Mouse (Mus musculus) inflammation-experienced regulatory T-cells, adult 6 months (primary cell): ENCODE results near the gene Ttc33. TPM values are rescaled to one million over a fixed set of nuclear protein-coding genes. Genes with fewer than 3 reads are reported as not detected.
"Not testable (repeated sequence)": the region's sequence is repeated elsewhere in the genome, so short reads cannot be mapped to it uniquely, and the experiment has no call there.

ENCODE experiments used
- ATAC-seq: one replicate; pipeline ENCODE4 v1.8.0; 2017
- polyA plus RNA-seq, 3 experiments: library from polyadenylated mRNA; unstranded; fragments of 100-300 nt; shearing (Covaris generic); gene quantifications; one replicate each; pipeline ENCODE4 v1.2.1; 2017

Ttc33 gene
- polyA plus RNA-seq, 3 experiments from 2014 or later = 58.5 to 62.4 (median 61.3) TPM

- no peak for ATAC-seq
Measured at GRCm38 (mm10) chr15:5186293-5186675, 959 bp downstream of the Ttc33 start.

DNA sequence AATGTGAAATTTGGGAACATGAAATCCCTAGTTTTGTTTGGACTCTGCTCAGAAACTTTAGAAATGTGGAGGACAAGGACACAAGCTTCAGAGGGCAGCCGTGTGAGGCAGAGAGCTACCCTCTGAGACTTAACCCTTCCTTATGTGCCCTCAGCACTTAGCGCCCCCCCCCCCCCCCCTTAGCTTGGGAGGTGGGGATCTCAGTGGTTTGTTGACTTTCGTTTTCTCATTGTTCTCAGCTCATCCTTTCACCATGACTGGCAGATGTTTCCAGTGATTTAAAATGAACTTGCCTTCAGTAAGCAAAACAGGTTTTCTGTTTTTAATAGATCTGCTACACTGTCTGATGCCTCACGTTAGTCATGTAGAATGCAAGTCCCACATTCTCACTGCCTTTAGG is 1.8 kb downstream of the Ttc33 start:
- no peak for ATAC-seq

- no peak for ATAC-seq
Measured at GRCm38 (mm10) chr15:5188029-5188428, 2.7 kb downstream of the Ttc33 start.

- no peak for ATAC-seq
Measured at GRCm38 (mm10) chr15:5189504-5190093, 4.3 kb downstream of the Ttc33 start.

- ATAC-seq = peak; percentile 50
Measured at GRCm38 (mm10) chr15:5193833-5194232, 8.5 kb downstream of the Ttc33 start.

DNA sequence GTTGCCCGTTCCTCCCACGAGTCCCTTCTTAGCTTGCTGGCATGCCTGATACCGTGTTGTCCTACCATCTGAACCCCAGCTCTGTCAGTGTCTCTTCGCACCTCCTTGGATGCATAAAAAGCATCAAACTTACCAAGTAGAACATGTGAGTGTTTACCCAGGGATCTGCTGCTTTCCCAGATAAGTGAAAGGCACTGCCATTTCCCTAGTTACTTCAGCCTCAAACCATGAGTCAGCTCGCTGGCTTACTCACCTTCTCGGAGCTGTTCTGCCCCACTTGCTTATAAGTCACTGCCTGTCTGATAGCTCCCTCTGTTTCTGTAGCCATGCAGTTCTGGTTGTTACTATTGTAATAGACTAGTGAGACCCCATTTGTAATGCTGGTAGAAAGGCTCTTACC is 9.1 kb downstream of the Ttc33 start:
- no peak for ATAC-seq

- no peak for ATAC-seq
Measured at GRCm38 (mm10) chr15:5194931-5195330, 9.6 kb downstream of the Ttc33 start.

DNA sequence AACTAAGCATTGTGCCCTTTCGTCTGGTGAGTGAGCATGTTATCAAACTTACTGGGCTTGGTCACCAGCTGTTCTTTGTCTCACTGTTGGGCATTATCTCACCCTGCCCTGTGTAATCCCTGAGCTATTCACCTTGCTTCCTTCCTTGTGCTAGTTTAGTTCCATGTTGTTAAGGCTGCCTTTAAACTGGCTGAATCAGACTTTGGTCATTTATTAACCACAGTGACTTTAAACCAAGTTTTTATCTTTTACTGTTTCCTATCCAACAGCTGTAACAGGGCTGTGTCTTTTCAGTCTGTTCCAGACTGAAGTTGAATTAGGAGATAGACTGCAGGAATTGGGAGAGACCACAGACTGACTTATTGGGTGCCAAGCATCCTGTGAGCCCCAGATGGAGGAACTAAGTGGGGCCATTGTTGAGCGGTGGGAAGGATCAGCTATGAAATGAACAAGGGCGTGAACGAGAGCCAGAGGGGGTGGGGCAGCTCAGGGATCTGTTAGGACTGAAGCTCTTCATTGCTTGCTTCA is 10.7 kb downstream of the Ttc33 start:
- ATAC-seq = no peak

GRCm38 (mm10) chr15:5196691-5197090 is 11.4 kb downstream of the Ttc33 start:
- no peak for ATAC-seq

GRCm38 (mm10) chr15:5205222-5205621 is 19.9 kb downstream of the Ttc33 start:
- ATAC-seq = no peak

GRCm38 (mm10) chr15:5209116-5209515 is 23.8 kb downstream of the Ttc33 start:
- ATAC-seq = no peak

DNA sequence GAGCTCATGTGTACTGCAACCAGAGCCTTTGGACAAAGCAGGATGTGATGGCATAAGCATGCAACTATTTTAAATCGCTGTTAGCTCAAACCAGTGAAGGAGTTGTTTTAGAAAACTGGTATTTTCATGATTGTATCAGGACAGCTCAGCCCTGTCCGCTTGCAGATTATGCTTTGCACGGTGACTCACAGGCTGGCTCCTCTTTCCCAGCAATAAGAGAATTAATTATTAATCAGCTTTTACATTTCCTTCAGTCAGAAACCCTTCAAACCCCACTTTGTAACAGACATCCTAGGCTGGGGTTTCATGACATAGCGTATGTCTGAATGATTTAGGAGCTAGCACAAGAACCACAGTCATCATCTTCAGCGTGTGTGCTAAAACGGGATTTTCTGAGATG is 35.2 kb downstream of the Ttc33 start:
- no peak for ATAC-seq

- not testable (repeated sequence) for ATAC-seq
Measured at GRCm38 (mm10) chr15:5230746-5231145, 45.4 kb downstream of the Ttc33 start.

DNA sequence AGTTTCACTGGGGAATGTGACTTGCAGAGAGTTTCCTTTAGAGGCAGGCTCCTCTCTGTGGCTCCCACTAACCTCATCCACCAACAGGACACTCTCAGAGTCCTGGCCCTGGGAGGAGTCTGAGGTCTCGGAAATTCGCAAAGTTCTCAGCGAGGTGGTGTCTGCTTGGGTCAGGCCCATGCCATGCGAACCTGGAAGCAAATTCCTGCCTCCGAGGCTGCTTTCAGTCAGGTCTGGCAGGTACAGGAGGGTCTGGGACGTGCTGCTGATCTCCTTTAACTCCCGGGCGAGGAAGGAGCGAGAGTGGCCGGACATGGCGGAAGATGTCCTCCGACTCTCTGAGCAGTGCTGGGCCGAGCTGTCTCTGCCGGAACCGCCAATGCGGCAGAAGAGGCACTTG is 49.3 kb downstream of the Ttc33 start:
- no peak for ATAC-seq

DNA sequence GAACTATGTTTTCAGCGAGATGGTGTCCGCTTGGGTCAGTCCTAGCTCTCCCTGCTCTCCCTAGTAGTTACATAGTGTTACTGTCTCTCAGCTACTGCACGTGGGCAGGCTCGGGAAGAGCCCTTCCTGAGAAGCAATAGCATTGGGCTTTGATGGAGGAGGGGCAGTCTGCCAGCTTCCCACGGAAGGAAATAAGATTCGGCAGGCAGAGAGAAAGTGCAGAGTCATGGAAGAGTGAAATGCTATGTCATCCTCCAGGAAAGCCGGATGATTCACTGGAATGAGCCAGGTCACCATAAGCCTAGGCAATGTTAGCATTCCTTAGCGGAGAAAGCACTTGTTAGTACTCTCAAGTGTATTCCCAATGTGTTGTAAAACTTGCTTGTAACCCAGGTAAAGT is 50.2 kb downstream of the Ttc33 start:
- no peak for ATAC-seq

DNA sequence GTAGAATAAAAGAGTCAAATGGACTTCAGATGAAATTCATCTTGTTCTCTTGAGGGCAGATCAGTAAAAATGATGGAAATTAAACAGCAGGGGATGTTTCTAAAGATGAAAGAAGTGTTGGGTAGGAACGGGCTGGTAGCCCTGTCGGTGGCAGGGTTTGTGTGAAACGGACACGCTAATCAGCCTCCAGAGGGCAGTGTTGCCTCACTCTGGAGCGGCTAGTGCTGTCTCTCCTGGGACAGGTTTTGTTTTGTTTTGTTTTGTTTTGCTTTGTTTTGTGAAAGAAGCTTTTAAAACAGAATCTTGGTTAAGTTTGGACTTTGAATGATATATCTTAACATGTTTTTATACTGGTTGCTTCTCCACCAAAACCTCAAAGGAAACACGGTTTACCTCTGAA is 51.2 kb downstream of the Ttc33 start:
- peak; percentile 55 for ATAC-seq

DNA sequence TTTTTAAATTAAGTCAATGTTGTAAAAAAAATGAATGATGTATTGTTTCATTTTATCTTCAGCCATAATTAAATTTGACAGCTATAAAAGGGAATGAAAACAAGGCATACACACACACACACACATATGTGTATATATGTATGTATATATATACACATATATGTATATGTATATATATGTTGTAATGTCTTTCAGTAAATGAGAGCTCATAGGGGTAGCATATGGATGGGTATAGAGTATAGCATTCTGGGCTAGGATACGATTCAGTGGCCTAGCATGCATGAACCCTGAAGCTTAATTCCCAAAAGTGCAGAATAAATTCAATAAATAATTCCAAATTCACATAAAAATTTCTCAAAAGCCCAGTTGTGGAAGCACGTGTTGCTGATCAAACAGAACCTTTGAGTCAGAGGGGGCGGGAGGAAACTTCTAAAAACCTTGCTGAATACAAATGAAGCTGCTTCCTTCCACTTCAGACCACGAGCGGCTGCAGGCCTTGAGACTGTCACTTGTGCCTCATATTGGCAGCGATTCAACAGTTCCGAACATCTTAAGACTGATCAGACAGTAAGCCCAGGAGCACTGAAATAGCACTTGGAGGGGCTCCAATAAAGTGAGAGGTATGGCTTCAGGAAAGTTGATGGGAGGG is 51.8 kb downstream of the Ttc33 start:
- peak; percentile 62 for ATAC-seq

DNA sequence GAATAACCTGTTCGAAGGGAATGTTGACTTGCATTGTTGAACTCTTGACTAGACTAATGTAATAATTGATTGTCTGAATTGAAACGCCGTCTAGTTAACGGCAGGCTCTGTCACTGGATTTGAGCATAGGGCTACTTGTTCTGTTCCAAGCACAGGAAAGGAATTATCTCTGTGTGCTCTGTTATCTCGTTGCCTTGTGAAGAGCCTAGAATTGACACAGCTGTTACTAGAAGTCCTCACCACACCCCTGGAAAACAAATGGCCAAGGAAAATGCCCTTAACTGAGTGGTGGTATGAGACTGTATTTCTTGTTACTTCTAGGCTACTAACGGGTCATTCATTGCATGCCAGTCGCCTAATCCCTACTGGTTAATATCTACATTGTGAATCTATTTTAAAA is 52.7 kb downstream of the Ttc33 start:
- no peak for ATAC-seq

DNA sequence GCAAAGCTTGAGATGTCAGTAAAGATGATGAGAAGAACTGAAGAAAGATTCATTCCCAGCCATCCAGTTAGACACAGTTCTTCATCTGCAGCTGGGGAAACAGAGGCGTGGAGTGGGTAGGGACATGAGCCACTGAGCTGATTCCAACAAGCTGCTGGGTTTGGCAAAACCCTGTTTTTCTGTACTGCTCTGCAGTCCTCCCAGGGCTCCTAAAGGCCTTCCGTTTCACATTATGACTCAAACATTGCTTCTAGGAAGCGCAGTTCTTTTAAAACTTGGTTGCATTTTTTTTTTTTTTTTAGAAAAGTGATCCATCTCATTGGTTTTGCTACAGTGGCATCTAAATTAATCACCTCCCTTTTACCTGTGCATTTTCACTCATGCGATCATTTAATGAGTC is 53.2 kb downstream of the Ttc33 start:
- ATAC-seq = peak; percentile 20

- no peak for ATAC-seq
Measured at GRCm38 (mm10) chr15:5239361-5239760, 54.0 kb downstream of the Ttc33 start.

GRCm38 (mm10) chr15:5239901-5240300 is 54.6 kb downstream of the Ttc33 start:
- ATAC-seq = no peak

GRCm38 (mm10) chr15:5240360-5240759 is 55.0 kb downstream of the Ttc33 start:
- no peak for ATAC-seq

DNA sequence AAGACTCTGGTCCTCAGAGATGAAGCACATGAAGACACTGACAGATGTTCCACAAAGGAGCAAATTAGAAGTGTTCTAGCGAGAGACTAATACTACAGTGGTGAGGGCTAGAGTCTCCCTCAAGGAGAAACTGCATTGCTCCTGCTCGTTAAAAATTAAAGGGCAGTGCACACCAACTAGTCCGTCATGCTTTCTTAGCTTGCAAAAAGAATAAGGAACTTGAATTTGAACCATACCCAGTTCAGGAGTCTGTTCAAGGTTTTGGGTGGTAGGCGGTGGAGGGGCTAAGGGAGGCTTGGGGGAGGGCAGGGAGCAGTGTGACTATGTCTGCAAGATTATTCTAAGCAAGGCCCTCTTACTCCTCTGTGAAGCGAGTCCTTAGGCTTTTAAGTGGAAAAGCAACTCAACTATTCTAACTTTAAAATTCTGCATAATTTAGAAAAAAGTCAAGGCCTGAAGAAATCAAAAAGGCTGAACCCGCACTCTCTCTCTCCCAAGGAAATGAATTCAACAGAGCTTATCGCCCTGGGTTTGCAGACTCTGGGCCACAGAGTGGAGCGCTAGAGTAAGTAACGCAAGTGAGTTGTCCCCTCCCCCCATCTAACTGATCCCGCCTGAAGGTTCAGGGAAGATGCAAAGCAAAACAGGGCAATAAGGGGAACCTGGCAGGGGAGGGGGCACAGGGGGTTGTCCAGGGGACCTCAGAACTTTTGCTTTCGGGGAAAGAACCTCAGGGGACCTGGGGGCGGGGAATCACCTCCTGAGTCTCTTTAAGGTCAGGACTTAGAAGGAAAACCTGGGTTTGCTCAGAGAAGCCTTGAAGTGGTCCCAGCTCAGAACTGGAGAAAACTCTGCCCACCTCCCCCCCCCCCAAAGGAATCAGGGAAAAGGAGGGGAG is 56.2 kb downstream of the Ttc33 start:
- ATAC-seq = no peak
